Mouse (Mus musculus) CD8-positive naive resting alpha-beta T cell, adult 2 months (primary cell): ENCODE data around the gene Tmem121.
"Not testable (repeated sequence)": the region's sequence is repeated elsewhere in the genome, so short reads cannot be mapped to it uniquely, and the experiment has no call there.

ENCODE experiments used
- DNase-seq, 2 experiments: peaks; one replicate each; pipeline ENCODE4 v3.0.0; 2022; ENCODE audit warnings: low read depth in 2 of 2, low spot score in 2 of 2

Tmem121 gene

DNA sequence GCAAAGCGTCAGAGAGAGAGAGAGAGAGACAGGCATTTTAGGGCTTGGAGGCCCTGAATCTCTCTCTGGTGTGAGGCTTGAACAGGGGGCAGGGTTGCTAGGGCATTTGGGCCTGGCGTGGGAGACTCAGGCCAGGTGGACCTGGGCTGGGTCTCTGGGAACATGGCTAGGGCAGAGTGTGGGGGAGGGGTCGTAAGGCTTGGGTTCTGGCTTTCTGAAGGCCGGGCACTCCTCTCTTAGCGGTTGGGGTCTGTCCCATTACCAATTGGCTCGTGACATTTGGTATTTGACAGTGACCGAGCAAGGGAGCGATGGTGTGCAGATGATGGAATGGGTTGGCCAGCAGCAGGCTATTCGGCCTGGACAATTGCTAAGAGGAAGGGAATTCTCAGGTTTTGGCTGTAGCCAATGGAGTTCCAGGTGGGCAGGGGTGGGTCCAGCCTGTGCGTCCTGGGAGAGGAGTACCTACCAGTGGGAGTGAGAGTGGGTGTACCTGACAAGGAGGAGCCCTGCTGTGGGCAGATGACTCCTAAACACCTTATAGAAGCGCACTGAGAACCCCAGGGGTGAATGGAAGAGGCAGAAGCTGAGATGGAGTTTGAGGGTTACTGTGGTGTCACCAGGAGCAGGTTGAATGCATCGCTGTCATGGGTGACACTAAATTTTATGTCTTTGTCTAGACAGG, 738 bp downstream of the Tmem121 start:
- no peak for DNase-seq

DNA sequence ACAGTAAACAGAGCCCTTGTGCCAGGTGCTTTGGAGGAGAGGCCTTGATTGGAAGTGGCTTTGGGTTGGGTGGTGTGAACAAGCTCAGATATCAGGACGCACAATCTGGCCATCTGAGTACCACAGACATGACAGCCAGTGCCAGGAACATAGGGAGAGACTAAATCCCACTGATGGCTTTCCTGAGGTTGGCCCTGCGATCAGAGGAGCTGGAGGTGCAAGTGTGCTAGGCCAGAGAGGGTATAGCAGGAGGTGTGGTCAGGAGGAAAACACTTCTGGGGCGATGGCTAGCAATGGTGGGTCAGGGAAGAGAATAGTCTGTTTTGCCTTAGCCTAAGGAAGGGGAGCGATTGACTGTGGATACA, 1.3 kb downstream of the Tmem121 start:
- no peak for DNase-seq

DNA sequence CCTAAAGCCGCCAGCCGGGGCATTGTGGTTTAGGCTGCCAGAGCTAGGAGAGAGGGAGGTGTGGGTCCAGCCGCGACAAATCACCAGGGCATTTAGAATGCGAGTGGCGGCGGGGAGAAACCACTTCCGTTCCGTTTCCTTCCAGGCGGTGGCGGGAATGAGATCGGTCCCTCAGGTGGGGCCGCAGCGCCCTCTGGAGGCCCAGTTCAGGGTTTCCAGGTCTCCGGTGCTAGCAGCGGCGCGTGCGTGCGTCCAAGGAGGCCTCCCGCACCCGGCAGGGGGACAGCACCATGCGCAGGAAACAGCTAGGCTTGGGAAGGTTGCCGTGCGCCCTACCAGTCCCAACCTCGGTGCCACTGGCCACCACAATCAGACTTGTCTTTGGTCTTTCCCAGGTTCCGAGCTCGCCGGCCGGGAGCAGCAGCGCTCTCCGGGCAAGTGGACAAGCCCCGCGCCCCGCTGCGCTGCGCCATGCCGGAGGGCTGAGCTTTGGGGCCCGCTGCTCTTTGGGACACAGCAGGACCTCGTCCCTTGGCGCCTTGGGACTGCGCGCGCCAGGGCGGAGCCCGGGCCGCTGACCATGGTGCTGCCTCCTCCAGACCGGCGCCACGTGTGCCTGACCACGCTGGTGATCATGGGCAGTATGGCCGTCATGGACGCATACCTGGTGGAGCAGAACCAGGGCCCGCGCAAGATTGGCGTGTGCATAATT, 2.0 kb downstream of the Tmem121 start:
- peak; percentile 71 to 81 for DNase-seq

DNA sequence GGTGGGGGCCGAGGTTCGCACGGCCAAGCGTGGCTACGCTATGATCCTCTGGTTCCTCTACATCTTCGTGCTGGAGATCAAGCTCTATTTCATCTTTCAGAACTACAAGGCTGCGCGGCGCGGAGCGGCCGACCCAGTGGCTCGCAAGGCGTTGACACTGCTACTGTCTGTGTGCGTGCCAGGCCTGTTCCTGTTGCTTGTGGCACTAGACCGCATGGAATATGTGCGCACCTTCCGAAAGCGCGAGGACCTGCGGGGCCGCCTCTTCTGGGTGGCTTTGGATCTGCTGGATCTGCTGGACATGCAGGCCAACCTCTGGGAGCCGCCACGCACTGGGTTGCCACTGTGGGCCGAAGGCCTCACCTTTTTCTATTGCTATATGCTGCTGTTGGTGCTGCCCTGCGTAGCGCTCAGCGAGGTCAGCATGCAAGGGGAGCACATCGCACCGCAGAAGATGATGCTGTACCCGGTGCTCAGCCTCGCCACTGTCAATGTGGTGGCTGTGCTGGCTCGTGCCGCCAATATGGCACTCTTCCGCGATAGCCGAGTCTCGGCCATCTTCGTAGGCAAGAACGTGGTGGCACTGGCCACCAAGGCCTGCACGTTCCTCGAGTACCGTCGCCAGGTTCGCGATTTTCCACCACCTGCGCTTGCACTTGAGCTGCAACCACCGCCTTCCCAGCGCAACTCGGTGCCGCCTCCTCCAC, 2.8 kb downstream of the Tmem121 start:
- DNase-seq, result no peak

DNA sequence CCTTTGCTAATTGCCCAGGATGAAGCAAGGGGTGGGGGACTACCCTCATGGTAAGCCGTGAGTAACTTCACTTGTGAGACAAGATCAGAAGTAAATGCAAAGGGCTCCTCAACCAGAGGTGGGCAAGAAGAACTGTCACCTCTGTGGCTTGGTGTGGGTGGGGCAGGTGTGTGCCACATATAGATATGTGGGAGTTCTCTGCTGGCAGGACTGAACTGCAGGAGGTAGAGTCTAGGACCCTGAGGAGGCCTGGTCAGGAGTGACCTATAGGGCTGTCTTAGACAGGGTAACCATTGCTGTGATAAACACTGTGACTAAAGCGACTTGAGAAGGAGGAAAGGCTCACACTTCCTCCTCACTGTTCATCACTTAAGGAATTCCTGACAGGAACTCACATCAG, 7.7 kb downstream of the Tmem121 start:
- no peak for DNase-seq

DNA sequence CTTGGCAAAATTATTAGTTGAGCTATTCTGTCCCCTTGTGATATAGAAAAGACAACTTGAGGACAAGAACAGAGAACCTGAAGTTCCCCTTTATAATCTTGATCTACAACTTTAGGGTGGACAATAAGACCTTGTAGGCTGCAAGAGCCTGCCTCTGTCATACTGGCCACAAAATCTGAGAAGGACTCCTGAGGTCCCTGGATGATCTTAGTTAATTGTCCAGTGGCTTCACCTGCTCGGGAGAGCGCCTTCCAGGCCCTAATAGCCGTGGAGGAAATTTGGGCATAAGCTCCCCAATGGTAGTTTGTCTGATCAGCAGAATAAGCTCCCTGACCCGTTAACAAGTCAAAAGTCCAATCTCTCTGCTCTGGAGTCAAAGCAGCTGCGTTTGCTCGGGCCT, 13.4 kb downstream of the Tmem121 start:
- DNase-seq, result not testable (repeated sequence)

DNA sequence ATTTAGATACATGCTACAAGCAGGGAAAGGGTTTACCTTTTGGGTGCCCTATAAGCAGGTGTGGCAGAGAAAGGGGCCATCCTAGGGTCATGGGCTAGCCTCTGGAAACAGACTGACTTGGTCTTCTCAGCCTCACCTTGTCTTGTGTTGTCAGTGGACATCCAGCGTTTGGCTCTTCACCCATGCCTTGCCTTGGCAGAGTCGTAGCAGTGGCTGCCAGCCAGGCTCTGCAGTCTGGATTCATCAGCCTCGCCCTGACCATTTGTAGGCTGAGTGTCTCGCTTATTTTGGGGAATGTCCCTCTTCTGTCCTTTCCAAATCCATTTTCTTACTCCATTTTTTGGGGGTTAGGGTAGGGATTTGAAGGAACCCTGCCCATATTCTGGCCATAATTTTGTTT, 15.6 kb downstream of the Tmem121 start:
- no peak for DNase-seq

DNA sequence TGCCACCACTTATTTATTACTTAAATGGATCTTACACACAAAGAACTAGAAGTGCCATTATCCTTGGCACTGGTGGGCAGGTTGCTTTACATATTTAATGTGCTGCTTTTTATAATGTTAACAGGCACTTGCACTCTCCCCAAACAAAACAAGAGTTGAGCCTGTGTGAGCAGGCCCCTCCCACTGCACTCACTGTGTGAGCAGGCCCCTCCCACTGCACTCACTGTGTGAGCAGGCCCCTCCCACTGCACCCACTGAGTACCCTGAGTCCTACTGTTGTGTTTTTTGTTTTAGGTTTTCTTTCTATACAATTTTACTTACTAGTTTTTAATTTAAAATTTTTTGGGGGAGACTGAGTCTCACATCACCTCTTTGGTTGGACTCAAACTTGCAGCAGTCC, 16.3 kb downstream of the Tmem121 start:
- DNase-seq, result no peak

DNA sequence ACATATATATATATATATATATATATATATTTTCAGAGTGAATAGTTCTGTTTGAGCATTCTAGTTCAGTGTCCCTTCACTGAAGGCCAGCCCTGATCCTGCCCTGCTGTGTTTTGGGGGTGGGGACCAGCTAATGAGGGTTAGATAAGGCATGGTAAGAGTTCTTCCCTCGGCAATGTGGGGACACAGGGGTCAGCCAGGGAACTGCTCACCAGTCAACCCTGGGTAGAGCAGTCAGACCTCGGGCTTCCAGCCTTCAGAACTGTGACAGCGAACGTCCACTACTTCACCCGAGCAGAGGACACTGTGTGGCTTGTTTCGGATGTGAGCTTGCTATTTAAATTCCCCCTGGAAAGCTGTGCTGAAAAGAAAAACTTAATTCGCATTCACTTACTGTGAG, 17.8 kb downstream of the Tmem121 start:
- no peak for DNase-seq

DNA sequence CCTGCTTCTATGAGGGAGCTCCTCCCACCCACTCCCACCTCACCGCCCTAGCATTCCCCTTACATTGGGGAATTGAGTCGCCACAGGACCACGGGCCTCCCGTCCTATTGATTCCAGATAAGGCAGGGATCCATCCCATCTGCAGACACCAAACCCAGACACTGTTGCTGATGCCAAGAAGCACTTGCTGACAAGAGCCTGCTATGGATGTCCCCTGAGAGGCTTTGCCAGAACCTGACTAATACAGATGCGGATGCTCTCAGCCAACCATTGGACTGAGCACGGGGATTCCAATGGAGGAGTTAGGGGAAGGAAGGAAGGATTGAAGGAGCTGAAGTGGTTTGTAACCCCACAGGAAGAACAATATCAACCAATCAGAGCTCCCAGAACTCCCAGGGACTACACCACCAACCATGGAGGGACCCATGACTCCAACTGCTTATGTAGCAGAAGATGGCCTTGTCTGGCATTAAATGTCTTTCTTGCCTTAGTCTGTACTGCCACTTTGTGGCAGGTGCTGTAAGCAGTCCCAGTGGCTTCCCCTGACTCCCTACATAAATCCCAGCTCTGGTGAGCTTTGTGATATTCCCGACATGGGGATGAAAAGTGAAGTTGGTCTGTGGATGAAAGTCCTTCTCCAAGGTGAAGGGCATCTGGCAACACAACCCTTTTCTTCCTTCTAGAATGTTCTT, 19.7 kb downstream of the Tmem121 start:
- no peak for DNase-seq

DNA sequence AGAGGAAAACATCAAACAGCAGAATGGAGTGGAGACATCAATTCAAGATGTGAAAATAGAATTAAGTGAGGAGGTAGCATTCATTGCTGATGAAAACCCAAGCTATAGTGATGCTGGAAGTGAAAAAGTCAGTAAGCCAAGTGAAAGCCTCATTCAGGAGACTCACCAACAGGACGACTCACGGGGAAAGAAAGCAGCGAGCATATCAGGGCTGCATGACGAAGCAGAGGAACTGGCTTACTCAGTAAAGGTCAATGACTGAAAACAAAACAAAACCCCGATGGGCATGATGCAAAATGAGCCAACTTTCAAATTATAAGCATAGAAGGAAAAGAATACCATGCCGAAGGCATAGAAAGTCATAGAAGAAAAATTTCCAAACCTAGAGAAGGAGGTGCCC, 22.0 kb downstream of the Tmem121 start:
- DNase-seq, result no peak

DNA sequence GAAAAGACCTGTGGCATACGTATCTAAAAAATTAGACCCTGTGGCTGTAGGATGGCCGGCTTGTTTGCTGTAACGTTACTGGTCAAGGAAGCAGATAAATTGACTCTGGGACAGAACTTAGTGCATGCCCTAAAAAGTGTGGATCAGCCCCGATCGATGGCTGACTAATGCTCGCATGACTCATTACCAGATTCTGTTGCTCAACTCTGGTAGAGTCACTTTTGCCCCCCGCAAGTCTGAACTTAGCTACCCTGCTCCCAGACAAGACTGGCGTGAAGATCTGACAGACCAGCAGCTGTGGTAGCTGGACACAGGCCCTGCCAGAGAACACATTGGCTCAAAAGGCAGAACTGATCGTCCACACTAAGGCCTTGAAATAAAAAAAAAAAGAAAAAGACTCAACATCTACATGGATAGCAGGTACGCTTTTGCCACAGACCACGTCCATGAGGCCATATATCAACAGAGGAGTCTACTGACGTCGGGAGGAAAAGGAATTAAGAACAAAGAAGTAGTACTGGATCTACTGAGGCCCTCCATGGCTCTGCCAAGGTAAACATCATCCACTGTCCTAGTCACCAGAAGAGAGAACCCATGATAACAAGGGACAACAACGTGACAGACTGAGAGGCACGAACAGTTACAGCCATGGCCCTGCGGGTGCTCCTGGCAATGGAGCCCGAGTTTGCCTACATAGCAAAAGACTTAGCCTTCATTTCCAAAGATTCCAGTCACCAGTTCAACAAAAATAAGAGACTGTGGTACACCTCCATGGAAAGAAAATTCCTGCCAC, 25.1 kb downstream of the Tmem121 start:
- DNase-seq, result no peak

DNA sequence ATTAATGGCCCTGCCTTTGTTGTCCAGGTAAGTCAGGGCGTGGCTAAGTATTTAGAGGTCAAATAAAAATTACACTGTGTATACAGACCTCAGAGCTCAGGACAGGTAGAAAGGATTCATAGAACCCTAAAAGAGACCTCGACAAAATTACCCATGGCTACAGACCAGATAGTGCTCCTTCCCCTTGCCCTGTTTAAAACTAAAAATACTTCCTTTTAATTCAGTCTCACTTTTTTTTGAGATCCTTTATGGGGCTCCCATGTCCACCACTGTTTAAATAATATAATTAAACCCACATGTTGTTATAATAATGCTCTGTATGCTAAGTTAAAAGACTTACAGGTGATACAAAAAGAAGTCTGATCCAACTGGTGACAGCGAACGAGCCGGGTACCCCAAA, 26.0 kb downstream of the Tmem121 start:
- DNase-seq, result no peak

DNA sequence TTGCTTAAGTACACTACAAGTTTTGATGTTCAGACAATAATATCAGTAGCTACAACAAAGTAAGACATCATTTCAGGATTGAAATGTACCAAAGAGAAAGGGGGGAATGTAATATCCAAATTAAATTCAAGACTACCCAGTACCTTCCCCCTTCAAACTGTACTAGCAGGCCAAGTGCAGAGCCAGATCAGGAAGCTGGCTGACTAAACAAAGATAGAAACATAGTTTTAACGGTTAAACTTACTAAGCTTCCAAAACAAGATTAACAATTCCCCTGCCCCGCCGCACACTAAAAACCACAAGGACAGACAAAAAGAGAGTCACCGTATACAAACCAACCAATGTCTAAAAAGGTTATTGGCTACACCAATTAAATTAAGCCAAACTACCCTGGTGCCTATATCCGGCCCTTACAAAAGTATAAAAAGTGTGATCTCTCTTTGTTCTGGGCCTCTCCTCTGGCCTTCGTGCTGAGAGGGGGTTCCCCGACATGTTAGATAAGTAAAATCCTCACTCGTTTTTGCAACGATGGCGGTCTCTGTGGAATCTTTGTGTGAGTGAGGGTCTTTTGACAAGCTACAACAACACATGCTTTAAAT, 26.7 kb downstream of the Tmem121 start:
- DNase-seq, result no peak

DNA sequence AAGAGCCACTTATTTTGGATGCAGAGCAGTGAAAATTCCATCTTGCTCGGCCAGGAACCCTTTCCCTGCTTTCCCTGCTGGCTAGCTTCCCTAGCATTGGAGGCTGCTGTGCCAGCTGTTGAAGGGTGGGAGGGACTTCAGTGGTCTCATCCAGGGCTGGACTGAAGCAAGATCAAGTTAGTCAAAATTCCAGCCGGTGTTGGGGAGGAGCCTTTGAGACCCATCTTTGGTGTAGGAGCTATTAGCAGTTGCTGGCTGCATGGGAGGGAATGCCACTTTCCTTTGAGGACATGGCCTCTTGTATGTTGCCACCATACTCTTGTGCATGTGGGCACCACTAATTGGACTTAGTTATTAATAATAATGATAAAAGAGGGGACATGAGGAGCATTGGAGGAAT, 27.5 kb downstream of the Tmem121 start:
- DNase-seq, result no peak

DNA sequence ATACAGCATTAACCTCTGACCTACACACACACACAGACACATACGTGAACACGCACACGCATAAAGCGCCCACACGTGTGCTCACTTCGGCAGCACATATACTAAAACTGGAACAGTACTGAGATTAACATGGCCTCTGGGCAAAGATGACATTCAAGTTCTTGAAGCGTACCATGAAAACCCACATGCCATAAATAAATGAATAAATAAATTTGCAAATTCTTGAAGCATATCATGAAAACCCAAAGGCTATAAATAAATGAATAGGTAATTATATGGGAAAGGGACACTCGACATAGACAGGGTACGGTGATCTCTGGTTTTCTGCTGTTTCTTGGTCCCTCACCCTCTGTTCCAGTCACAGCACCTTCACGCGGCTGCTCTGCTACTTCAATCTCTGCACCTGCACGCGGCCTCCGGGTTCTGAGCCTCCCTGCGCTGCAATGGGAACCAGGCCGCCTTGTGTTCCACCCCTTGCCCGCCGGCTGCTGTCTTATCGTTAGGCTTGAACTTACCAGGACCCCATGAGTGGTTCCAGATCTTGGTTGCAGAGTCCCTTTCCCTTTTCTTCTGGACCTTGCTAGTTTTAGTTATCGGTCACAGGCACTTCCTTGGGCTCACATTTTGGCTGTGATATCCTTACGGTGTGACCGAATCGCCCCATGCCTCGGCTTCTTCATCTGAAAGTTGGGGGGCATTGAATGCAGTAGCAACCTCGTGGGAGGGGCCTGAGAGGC, 28.5 kb downstream of the Tmem121 start:
- DNase-seq, result no peak

DNA sequence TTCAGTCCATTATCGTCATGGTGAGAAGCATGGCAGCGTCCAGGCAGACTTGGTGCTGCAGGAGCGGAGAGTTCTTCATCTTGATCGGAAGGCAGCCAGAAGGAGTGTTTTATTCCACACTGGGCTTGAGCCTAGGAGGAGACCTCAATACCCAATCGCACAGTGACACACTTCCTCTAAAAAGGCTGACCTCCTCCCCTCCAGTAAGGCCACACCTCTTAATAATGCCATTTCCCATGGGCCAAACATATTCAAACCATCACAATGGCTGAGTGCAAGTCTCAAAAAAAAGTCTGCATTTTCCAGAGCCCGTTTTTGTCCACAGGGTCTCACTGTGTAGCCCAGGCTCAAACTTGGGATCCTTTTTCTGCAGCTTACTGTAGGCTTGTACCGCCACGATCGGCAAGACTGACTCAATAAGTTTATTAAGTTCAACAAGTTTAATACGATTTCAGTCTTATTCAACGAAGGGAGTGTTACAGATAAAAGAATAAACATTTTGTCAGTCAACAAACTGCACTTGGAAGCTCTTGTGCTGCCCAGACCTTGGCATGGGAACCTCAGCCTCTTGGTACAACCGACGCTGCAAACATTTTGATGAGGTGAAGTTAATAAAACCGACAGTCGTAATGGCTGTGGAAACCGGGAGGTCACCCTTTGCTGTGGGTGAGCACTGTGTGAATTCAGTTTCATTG, 29.4 kb downstream of the Tmem121 start:
- no peak for DNase-seq

DNA sequence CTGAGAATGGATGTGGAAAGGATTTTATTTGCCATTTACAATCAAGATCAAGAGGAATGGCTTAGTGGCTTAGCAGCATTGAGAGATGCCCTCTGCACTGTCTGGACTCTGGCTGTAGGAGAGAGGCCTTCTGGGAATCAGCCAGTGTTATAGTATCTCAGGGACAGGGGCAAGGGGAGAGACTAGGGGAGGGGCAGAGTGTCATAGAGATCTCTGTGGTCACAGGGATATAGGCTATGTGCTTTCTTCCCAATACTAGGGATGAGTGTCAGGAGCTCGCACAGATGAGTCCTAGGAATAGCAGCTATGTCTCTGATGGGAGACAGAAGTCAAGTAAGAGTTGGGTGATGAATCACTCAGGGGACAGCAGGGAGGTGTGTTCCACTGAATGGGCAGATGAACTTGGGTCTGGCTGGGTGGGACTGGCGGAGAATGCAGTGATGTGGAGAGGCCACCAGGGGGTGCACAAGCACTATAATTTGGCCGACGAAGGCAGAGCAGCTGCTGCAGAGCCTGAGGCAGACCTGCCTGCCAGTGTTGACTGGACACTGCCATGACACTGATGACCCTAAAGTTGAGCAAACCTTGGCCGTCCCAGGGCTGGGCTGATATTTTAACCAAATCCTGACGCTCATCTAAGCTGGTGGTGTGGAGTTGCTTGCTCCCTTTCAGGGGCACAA, 30.1 kb downstream of the Tmem121 start:
- DNase-seq, result peak; percentile 64 to 72
